Mouse (Mus musculus) forebrain, postnatal 0 days (tissue): ENCODE measurements around the gene Obscn. TPM values are rescaled to one million over a fixed set of nuclear protein-coding genes. Genes with fewer than 3 reads are reported as not detected.

Experiments used
- ATAC-seq: fragments of 200-750 bp; cut with Nextera tagmentation; 2 replicates; pipeline ENCODE4 v1.8.0; 2017; ENCODE audit warnings: mild to moderate bottlenecking, moderate library complexity
- DNase-seq: peaks from one replicate; pipeline ENCODE4 v3.0.0-alpha.2; 2015
- H3K27ac ChIP-seq: fragments of 300-500 bp; sonication (generic); 2 replicates; pipeline ENCODE4 v1.5.1; 2014; ENCODE audit warnings: low read depth, mild to moderate bottlenecking, antibody characterized with exemption, low read length, moderate library complexity, mixed read lengths
- H3K27me3 ChIP-seq: fragments of 300-500 bp; sonication (generic); 2 replicates; pipeline ENCODE4 v1.6.1; 2014; ENCODE audit warnings: mild to moderate bottlenecking, low read length, mixed read lengths; ENCODE audit not compliant: insufficient read depth
- H3K36me3 ChIP-seq: fragments of 300-500 bp; sonication (generic); 2 replicates; pipeline ENCODE4 v1.6.1; 2014; ENCODE audit warnings: mild to moderate bottlenecking, moderate library complexity; ENCODE audit not compliant: insufficient read depth
- H3K4me1 ChIP-seq: fragments of 300-500 bp; sonication (generic); 2 replicates; pipeline ENCODE4 v1.6.1; 2014; ENCODE audit warnings: antibody characterized with exemption; ENCODE audit not compliant: insufficient read depth
- H3K4me2 ChIP-seq: fragments of 300-500 bp; sonication (generic); 2 replicates; pipeline ENCODE4 v1.6.1; 2014; ENCODE audit warnings: low read depth, mild to moderate bottlenecking, moderate library complexity
- H3K4me3 ChIP-seq: fragments of 300-500 bp; sonication (generic); 2 replicates; pipeline ENCODE4 v1.5.1; 2014; ENCODE audit warnings: low read depth, low read length, mixed read lengths
- H3K9ac ChIP-seq: fragments of 300-500 bp; sonication (generic); 2 replicates; pipeline ENCODE4 v1.6.1; 2014; ENCODE audit warnings: mild to moderate bottlenecking
- H3K9me3 ChIP-seq: fragments of 300-500 bp; sonication (generic); 2 replicates; pipeline ENCODE4 v1.6.1; 2016; ENCODE audit warnings: low read length
- CTCF ChIP-seq: sonication (generic); IDR thresholded peaks from 2 replicates; pipeline ENCODE4 v1.5.1; 2016; ENCODE audit warnings: antibody characterized with exemption, control low read depth, low read depth
- WGBS: fragments of 180-500 bp; shearing (Covaris S2); extraction: QIAGEN DNeasy Blood & Tissue Kit; methylation state at CpG from one replicate; pipeline ENCODE4 v1.1.7; 2014; 5-methylcytosine and 5-hydroxymethylcytosine counted together
- polyA plus RNA-seq: library from polyadenylated mRNA; unstranded; fragments of >200 nt; fragmentation: Nextera tagmentation; extraction: Ambion mirVana; gene quantifications from 2 replicates; pipeline ENCODE4 v1.2.1, GENCODE M21; 2015
- total RNA-seq: library from RNA; depleted of rRNA; stranded (reverse); fragments of >200 nt; gene quantifications from 2 replicates; pipeline ENCODE4 v1.2.3, GENCODE M21; 2014

The Obscn gene
- total and polyA plus RNA-seq, 2 experiments from 2014 or later: 0.31 to 1.5 TPM

DNA sequence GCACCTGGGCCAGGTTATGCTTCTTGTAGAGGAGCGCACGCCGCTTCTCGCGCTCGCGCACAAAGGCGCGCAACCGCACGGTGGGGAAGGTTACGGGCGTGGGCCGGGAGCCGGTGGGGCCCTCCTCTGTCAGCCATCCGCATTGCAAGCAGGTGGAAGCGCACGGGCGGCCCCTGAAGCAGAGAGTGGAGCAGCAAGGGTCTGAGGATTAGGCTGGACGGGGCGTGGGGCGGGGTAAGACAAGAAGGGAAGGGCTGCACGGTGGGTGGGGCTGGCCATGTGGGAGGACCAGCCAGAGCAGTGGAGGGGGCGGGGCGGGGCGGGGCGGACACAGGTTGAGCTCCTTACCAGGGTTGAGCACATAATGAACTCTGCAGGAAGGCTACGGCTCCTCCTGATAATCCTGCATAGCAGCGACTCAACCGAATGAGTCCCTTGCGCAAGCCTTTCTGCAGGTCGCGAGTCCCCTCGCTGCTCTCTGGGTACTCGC lies 141.8 kb downstream of the Obscn start:
- 1% methylated on average over 33 of the region's 35 CpGs for WGBS
- H3K4me2 ChIP-seq: peak overlapping the region; percentile 70
- DNase-seq: peak; percentile 63
- no peaks in the 10 kb centered on the region for H3K27me3 ChIP-seq
- no peak overlapping the region for H3K27ac ChIP-seq
- TF ChIP-seq CTCF: peak; percentile 46; the same call in 1 of the 2 replicates
- ATAC-seq: peak; percentile 80
- peak overlapping the region; percentile 44 for H3K4me3 ChIP-seq
- no peaks in the 10 kb centered on the region for H3K9me3 ChIP-seq
- H3K9ac ChIP-seq: peak overlapping the region; percentile 53
- H3K36me3 ChIP-seq: peaks cover 15% of the 10 kb centered on the region
- H3K4me1 ChIP-seq: no peaks in the 10 kb centered on the region

DNA sequence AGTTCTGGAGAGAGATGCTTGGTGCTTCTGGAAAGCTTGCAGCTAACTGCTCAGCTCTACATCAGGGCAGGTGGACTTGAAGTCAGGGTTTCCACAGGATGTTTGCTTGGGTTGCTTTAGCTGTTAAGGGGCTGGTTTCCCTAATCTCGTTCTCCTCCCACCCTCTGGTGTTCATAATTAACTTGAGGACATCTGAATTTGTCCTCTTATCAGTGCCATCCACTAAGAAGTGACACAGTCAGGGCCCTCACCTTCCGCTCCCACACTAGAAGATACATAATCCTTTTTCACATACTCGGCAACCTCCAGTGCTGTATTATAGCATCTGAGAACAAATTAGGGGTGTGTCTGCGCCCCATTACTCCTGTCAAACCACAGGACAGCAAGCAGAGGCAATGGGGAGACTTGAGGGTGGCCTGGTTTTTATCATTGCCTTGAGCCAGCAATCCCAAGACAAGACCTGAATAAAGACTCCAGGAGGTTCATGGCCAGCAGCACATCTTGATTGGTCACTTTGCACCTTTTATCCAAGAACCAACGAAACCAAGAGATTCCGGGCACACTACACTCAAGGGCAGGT lies 143.0 kb downstream of the Obscn start:
- Histone ChIP-seq H3K4me2 (no peak overlapping the region), H3K9me3 (no peaks in the 10 kb centered on the region), H3K9ac (no peak overlapping the region), H3K4me3 (no peak overlapping the region), H3K36me3 (peaks cover 27% of the 10 kb centered on the region), H3K27me3 (no peaks in the 10 kb centered on the region), H3K27ac (no peak overlapping the region), H3K4me1 (no peaks in the 10 kb centered on the region)
- WGBS: 82% methylated on average over 6 of the region's 6 CpGs
- no peak for DNase-seq
- TF ChIP-seq CTCF: no peak
- ATAC-seq: no peak

GRCm38 (mm10) chr11:58991911-58992310 lies 144.3 kb downstream of the Obscn start:
- Histone ChIP-seq H3K9ac (no peak overlapping the region), H3K9me3 (no peaks in the 10 kb centered on the region), H3K4me3 (no peak overlapping the region), H3K4me1 (no peaks in the 10 kb centered on the region), H3K36me3 (peaks cover 40% of the 10 kb centered on the region), H3K27me3 (no peaks in the 10 kb centered on the region), H3K4me2 (no peak overlapping the region), H3K27ac (no peak overlapping the region)
- ATAC-seq (no peak), DNase-seq (no peak)
- TF ChIP-seq CTCF: no peak
- WGBS: 80% methylated on average over 3 of the region's 3 CpGs

GRCm38 (mm10) chr11:58990794-58991193 lies 145.4 kb downstream of the Obscn start:
- Histone ChIP-seq H3K9ac (no peak overlapping the region), H3K27me3 (no peaks in the 10 kb centered on the region), H3K4me2 (no peak overlapping the region), H3K9me3 (no peaks in the 10 kb centered on the region), H3K36me3 (peaks cover 51% of the 10 kb centered on the region), H3K4me3 (no peak overlapping the region), H3K4me1 (no peaks in the 10 kb centered on the region), H3K27ac (no peak overlapping the region)
- ATAC-seq: no peak
- no peak for TF ChIP-seq CTCF
- WGBS: 85% methylated on average over 9 of the region's 9 CpGs
- DNase-seq: no peak

- TF ChIP-seq CTCF: no peak
- 89% methylated on average over 17 of the region's 17 CpGs for WGBS
- peaks cover 57% of the 10 kb centered on the region for H3K36me3 ChIP-seq
Observed at GRCm38 (mm10) chr11:58990141-58990540, 146.1 kb downstream of the Obscn start.

DNA sequence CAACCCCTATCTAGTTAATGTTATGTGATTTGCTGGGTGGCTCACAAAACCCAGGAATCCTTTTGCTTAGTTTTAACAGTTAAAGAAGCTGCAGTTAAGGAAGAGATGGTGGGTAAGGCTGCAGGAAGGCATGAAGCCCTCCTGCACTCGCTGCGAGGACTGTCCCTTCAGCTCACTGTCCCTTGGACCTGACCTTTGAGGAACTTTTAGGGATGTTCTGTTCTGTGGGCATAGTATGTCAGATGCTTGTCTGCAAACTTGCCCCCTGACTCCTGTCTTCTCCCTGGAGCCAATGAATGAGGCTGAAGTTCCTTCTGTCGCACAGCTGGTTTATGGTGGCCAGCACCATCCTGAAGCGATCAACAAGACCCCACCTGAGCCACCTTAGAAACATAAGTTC lies 147.0 kb downstream of the Obscn start:
- ATAC-seq: no peak
- 98% methylated on average over 4 of the region's 4 CpGs for WGBS

More at GRCm38 (mm10) chr11:58990141-58990540, 146.1 kb downstream of the Obscn start:
- DNase-seq: no peak
- H3K4me2 ChIP-seq: no peak overlapping the region
- no peaks in the 10 kb centered on the region for H3K9me3 ChIP-seq
- no peak overlapping the region for H3K4me3 ChIP-seq
- no peak overlapping the region for H3K9ac ChIP-seq
- no peaks in the 10 kb centered on the region for H3K4me1 ChIP-seq
- H3K27ac ChIP-seq: no peak overlapping the region
- no peaks in the 10 kb centered on the region for H3K27me3 ChIP-seq
- ATAC-seq: no peak

GRCm38 (mm10) chr11:58985299-58985917 lies 150.8 kb downstream of the Obscn start:
- 91% methylated on average over 3 of the region's 3 CpGs for WGBS
- Histone ChIP-seq H3K4me2 (no peak overlapping the region), H3K9me3 (no peaks in the 10 kb centered on the region), H3K4me3 (no peak overlapping the region), H3K27ac (no peak overlapping the region), H3K9ac (no peak overlapping the region), H3K27me3 (no peaks in the 10 kb centered on the region), H3K36me3 (peaks cover 75% of the 10 kb centered on the region), H3K4me1 (0 out of 2 replicates have a peak, but pooled peaks cover 3% of the 10 kb centered on the region)
- TF ChIP-seq CTCF: no peak
- ATAC-seq (no peak), DNase-seq (no peak)

More for the DNA sequence above, 147.0 kb downstream of the Obscn start:
- no peak for TF ChIP-seq CTCF
- H3K4me2 ChIP-seq: no peak overlapping the region
- H3K4me1 ChIP-seq: no peaks in the 10 kb centered on the region
- no peaks in the 10 kb centered on the region for H3K9me3 ChIP-seq
- H3K4me3 ChIP-seq: no peak overlapping the region
- DNase-seq: no peak
- H3K9ac ChIP-seq: no peak overlapping the region
- no peak overlapping the region for H3K27ac ChIP-seq
- no peaks in the 10 kb centered on the region for H3K27me3 ChIP-seq
- peaks cover 66% of the 10 kb centered on the region for H3K36me3 ChIP-seq
